Mouse (Mus musculus) CH12.LX (cell line): ENCODE measurements around the gene Mfsd7a. TPM values are rescaled to one million over a fixed set of nuclear protein-coding genes. Genes with fewer than 3 reads are reported as not detected.

Experiments
- DNase-seq: peaks from one replicate; pipeline ENCODE4 v3.0.0-alpha.2; 2013; ENCODE audit errors: extremely low read depth
- H3K27ac ChIP-seq: 2 replicates; pipeline ENCODE4 v1.5.1; 2012; ENCODE audit warnings: low read depth, mild to moderate bottlenecking, control low read depth, moderate library complexity; ENCODE audit not compliant: insufficient read depth
- H3K27me3 ChIP-seq: replicated peaks from 2 replicates; pipeline ENCODE3; 2012; ENCODE audit warnings: inconsistent platforms
- H3K36me3 ChIP-seq, 2 experiments: replicated peaks in 1 of 2; 2 replicates each; pipeline versions ENCODE3 to v1.6.1; 2012; ENCODE audit warnings: inconsistent platforms in 1 of 2, low read length in 1 of 2, mild to moderate bottlenecking in 1 of 2, mixed read lengths in 1 of 2, moderate library complexity in 1 of 2; ENCODE audit not compliant: control insufficient read depth in 1 of 2, insufficient read depth in 1 of 2
- H3K4me1 ChIP-seq, 2 experiments: 2 replicates each; pipeline ENCODE4 v1.6.1; 2012; ENCODE audit warnings: inconsistent platforms in 1 of 2, moderate library complexity in 1 of 2; ENCODE audit not compliant: insufficient read depth in 2 of 2, control insufficient read depth in 1 of 2
- H3K4me2 ChIP-seq: 2 replicates; pipeline ENCODE4 v1.6.1; 2012; ENCODE audit warnings: low read depth, mild to moderate bottlenecking, control low read depth; ENCODE audit not compliant: poor library complexity, insufficient read depth, severe bottlenecking
- H3K4me3 ChIP-seq, 3 experiments: fragments of 150-350 bp in 1 of 3; sonication (generic) in 1 of 3; replicated peaks in 1 of 3; 2 replicates each; pipeline versions ENCODE3 to v1.5.1; 2011 to 2012; ENCODE audit warnings: low read depth in 2 of 3, low read length in 2 of 3, mild to moderate bottlenecking in 2 of 3, moderate library complexity in 2 of 3, control low read depth in 1 of 3, improper control_type of control experiment in 1 of 3, inconsistent platforms in 1 of 3, mixed read lengths in 1 of 3; ENCODE audit not compliant: poor library complexity in 1 of 3
- H3K79me2 ChIP-seq: replicated peaks from 2 replicates; pipeline ENCODE4 v1.6.1; 2012; ENCODE audit warnings: mild to moderate bottlenecking, moderate library complexity; ENCODE audit not compliant: control insufficient read depth, poor library complexity, insufficient read depth, severe bottlenecking; ENCODE audit errors: extremely low read depth
- H3K9ac ChIP-seq: 2 replicates; pipeline ENCODE4 v1.6.1; 2012; ENCODE audit warnings: low read depth, mild to moderate bottlenecking, control low read depth, moderate library complexity; ENCODE audit not compliant: insufficient read depth
- H3K9me3 ChIP-seq: replicated peaks from 2 replicates; pipeline ENCODE3; 2012; ENCODE audit warnings: low read length, inconsistent platforms, mixed read lengths
- BHLHE40 ChIP-seq: IDR thresholded peaks from 2 replicates; pipeline ENCODE4 v1.6.1; 2011; ENCODE audit warnings: mild to moderate bottlenecking, low read depth, low read length, improper control_type of control experiment
- CHD1 ChIP-seq: IDR thresholded peaks from 2 replicates; pipeline ENCODE4 v1.6.1; 2012; ENCODE audit warnings: low read depth, low read length, improper control_type of control experiment, inconsistent platforms
- CTCF ChIP-seq, 2 experiments: IDR thresholded peaks in 1 of 2; conservative IDR thresholded peaks in 1 of 2; 2 replicates each; pipeline ENCODE4 v1.5.1; 2011 to 2012; ENCODE audit warnings: low read depth in 2 of 2, low read length in 2 of 2, improper control_type of control experiment in 1 of 2, inconsistent platforms in 1 of 2, mild to moderate bottlenecking in 1 of 2, moderate library complexity in 1 of 2
- IRF4 ChIP-seq: IDR thresholded peaks from 2 replicates; pipeline ENCODE4 v1.6.1; 2014; ENCODE audit warnings: low read depth, mild to moderate bottlenecking, inconsistent platforms, low read length, improper control_type of control experiment
- JUN ChIP-seq: IDR thresholded peaks from 2 replicates; pipeline ENCODE4 v1.6.1; 2011; ENCODE audit warnings: low read depth, mild to moderate bottlenecking, low read length, improper control_type of control experiment, moderate library complexity; ENCODE audit not compliant: insufficient read depth
- JUND ChIP-seq: conservative IDR thresholded peaks from 2 replicates; pipeline ENCODE4 v1.6.1; 2011; ENCODE audit warnings: low read depth, low read length, improper control_type of control experiment
- KAT2A ChIP-seq: IDR thresholded peaks from 2 replicates; pipeline ENCODE4 v1.6.1; 2012; ENCODE audit warnings: low read length, improper control_type of control experiment, inconsistent platforms; ENCODE audit not compliant: insufficient replicate concordance
- MEF2A ChIP-seq: IDR thresholded peaks from 2 replicates; pipeline ENCODE4 v1.6.1; 2014; ENCODE audit warnings: low read depth, mild to moderate bottlenecking, inconsistent platforms, low read length, improper control_type of control experiment, borderline replicate concordance
- MYC ChIP-seq: IDR thresholded peaks from 2 replicates; pipeline ENCODE4 v1.6.1; 2011; ENCODE audit warnings: low read depth, mild to moderate bottlenecking, improper control_type of control experiment, low read length
- NELFE ChIP-seq: IDR thresholded peaks from 2 replicates; pipeline ENCODE4 v1.6.1; 2011; ENCODE audit warnings: low read depth, low read length, improper control_type of control experiment
- POLR2AphosphoS2 ChIP-seq: IDR thresholded peaks from 2 replicates; pipeline ENCODE4 v1.6.1; 2011; ENCODE audit warnings: low read depth, low read length, improper control_type of control experiment
- RAD21 ChIP-seq: IDR thresholded peaks from 2 replicates; pipeline ENCODE4 v1.6.1; 2011; ENCODE audit warnings: low read depth, mild to moderate bottlenecking, low read length, improper control_type of control experiment, moderate library complexity
- SMC3 ChIP-seq: IDR thresholded peaks from 2 replicates; pipeline ENCODE4 v1.6.1; 2011; ENCODE audit warnings: low read depth, low read length, improper control_type of control experiment
- TCF12 ChIP-seq: IDR thresholded peaks from 2 replicates; pipeline ENCODE4 v1.6.1; 2014; ENCODE audit warnings: low read depth, mild to moderate bottlenecking, inconsistent platforms, low read length, improper control_type of control experiment
- USF1 ChIP-seq: IDR thresholded peaks from 2 replicates; pipeline ENCODE4 v1.6.1; 2014; ENCODE audit warnings: low read depth, mild to moderate bottlenecking, inconsistent platforms, low read length, improper control_type of control experiment
- ZC3H11A ChIP-seq: IDR thresholded peaks from 2 replicates; pipeline ENCODE4 v1.6.1; 2012; ENCODE audit warnings: low read depth, mild to moderate bottlenecking, inconsistent platforms, low read length, improper control_type of control experiment
- ZKSCAN1 ChIP-seq: IDR thresholded peaks from 2 replicates; pipeline ENCODE4 v1.6.1; 2012; ENCODE audit warnings: low read depth, inconsistent platforms, low read length, improper control_type of control experiment, borderline replicate concordance
- ZMIZ1 ChIP-seq: IDR thresholded peaks from 2 replicates; pipeline ENCODE4 v1.6.1; 2012; ENCODE audit warnings: low read depth, mild to moderate bottlenecking, inconsistent platforms, low read length, improper control_type of control experiment
- dilution Hi-C: fragments of 300-500 bp; cut with MboI; formaldehyde crosslinking; loops from 2 replicates; pipeline ENCODE4 v1.14.3; 2020; ENCODE audit warnings: low sequenced_read_pairs; ENCODE audit not compliant: extremely low pct_unique_long_range_greater_than_20kb, extremely low pct_ligation_motif_present
- in situ Hi-C: fragments of 300-500 bp; cut with MboI; formaldehyde crosslinking; loops from 3 replicates; pipeline ENCODE4 v1.14.3; 2019; ENCODE audit warnings: low sequenced_read_pairs, low pct_ligation_motif_present, low pct_unique_long_range_greater_than_20kb, mixed read lengths
- polyA plus RNA-seq: library from polyadenylated mRNA; unstranded; fragments of >175 nt; gene quantifications from 2 replicates; pipeline ENCODE4 v1.2.1, GENCODE M21; 2012; ENCODE audit warnings: low read depth; ENCODE audit not compliant: insufficient read length
- total RNA-seq, 2 experiments: library from RNA; depleted of rRNA; stranded (reverse); fragments of 300-350 nt in 1 of 2; fragments of >200 nt in 1 of 2; gene quantifications; 2 replicates each; pipeline ENCODE4 v1.2.3; 2012 to 2014

Gene Mfsd7a
- total and polyA plus RNA-seq, 3 experiments, result not detected

DNA sequence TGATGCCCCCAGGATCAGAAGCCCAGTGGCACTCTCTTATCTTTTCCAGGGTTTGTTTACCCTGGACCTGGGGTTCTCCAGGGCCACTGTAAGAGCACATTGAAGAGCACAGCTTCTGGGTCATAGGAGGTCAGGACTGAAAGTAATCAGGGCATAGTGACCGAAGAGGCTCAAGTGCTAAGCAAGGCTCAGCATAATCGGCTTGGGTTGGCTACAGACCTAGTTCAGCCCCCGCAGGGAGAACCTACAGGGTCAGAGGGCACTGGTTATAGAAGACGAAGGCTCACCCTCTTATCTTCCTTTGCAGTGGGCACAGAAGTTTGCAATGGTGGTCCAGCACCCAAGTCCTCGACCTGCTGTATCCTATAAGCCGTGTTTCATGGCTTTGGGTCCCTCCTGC is 17.5 kb downstream of the Mfsd7a start:
- no peak overlapping the region for H3K9ac ChIP-seq
- dilution Hi-C loops, result no loop called here

DNA sequence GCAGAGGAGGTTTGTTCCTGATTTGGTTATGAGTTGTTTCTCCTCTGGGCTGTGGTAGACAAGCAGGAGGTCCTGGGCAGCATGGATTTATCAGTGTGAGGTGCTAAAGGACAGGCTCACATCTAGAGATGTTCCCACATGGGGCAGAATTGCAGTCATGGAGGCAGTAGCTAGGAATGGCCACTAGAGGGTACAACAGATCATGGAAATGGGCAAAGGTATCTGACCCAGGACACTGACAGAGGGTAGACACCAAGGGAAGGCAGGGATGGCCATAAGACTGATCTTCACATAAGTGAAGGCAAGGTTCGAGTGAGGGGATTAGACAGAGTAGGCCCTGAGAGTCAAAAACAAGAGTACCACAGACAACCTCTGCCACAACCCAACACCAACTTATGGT is 21.5 kb downstream of the Mfsd7a start:
- peaks cover 25 to 64% of the 10 kb centered on the region in 2 experiments for H3K36me3 ChIP-seq
- in situ Hi-C loops, result loop anchor here (25.0 kb wide), 1 partner anchor 235 kb away; the partner anchor contains the start of genes Dgkq and Idua
- dilution Hi-C loops, result no loop called here

More for the DNA sequence above, 17.5 kb downstream of the Mfsd7a start:
- peaks cover 2% of the 10 kb centered on the region for H3K27me3 ChIP-seq
- H3K4me1 ChIP-seq, result peaks cover 0 to 17% of the 10 kb centered on the region in 2 experiments; a peak in 2 of 4 replicates
- H3K79me2 ChIP-seq, result peaks cover 10% of the 10 kb centered on the region
- H3K36me3 ChIP-seq, result peaks cover 25 to 66% of the 10 kb centered on the region in 2 experiments
- no peak for TF ChIP-seq POLR2AphosphoS2
- TF ChIP-seq JUND, result no peak
- TF ChIP-seq IRF4, result no peak
- TF ChIP-seq BHLHE40, result no peak
- no peak for TF ChIP-seq CHD1
- no peak for TF ChIP-seq CTCF (conservative IDR thresholded peaks at IDR 0.05 in 1 of 2, IDR thresholded peaks at IDR 0.05 in 1 of 2; ENCODE audit: low read depth in 2 of 2, low read length in 2 of 2)
- TF ChIP-seq JUN, result no peak
- H3K4me2 ChIP-seq, result no peak overlapping the region
- no peak overlapping the region for H3K27ac ChIP-seq
- in situ Hi-C loops, result loop anchor here (25.0 kb wide), 1 partner anchor 231 kb away; the partner anchor contains the start of genes Dgkq and Idua
- no peak overlapping the region for H3K4me3 ChIP-seq
- DNase-seq, result no peak
- no peaks in the 10 kb centered on the region for H3K9me3 ChIP-seq

DNA sequence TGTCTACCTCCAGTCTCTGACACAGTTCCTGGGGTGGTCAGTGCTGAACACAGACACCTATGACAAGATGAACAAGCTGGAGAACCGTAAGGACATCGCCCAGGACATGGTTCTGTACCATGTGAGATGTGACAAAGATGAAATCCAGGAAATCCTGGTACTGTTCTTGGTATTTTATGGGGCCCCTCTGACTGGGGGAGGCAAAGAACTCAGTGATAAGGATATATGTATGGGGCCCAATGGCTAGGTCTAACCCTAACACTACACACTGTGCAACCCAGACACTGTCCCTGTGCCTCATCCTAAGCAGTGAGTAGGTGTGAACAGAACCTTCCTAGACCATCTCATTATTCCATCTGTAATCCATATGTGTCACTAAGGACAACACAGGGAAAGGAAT is 25.3 kb downstream of the Mfsd7a start:
- no peak overlapping the region for H3K4me3 ChIP-seq
- TF ChIP-seq MEF2A (no peak), RAD21 (no peak), TCF12 (no peak), NELFE (no peak), MYC (no peak), ZMIZ1 (no peak)
- no peaks in the 10 kb centered on the region for H3K4me1 ChIP-seq
- H3K4me2 ChIP-seq, result no peak overlapping the region
- no peak overlapping the region for H3K9ac ChIP-seq
- in situ Hi-C loops (no loop called here), dilution Hi-C loops (no loop called here)
- no peaks in the 10 kb centered on the region for H3K27me3 ChIP-seq
- H3K36me3 ChIP-seq, result peaks cover 0 to 29% of the 10 kb centered on the region in 2 experiments
- no peak for DNase-seq
- H3K79me2 ChIP-seq, result no peaks in the 10 kb centered on the region
- no peaks in the 10 kb centered on the region for H3K9me3 ChIP-seq
- H3K27ac ChIP-seq, result no peak overlapping the region

More for the DNA sequence above, 21.5 kb downstream of the Mfsd7a start:
- no peak overlapping the region for H3K4me3 ChIP-seq
- H3K9ac ChIP-seq, result no peak overlapping the region
- peak; percentile 57 for DNase-seq
- no peak overlapping the region for H3K27ac ChIP-seq
- no peaks in the 10 kb centered on the region for H3K4me1 ChIP-seq
- H3K27me3 ChIP-seq, result no peaks in the 10 kb centered on the region
- no peaks in the 10 kb centered on the region for H3K79me2 ChIP-seq
- TF ChIP-seq USF1, result no peak
- peak; percentile 14; the same call in 1 of the 2 replicates for TF ChIP-seq JUND
- TF ChIP-seq NELFE, result peak; percentile 30; the same call in 1 of the 2 replicates
- peak; percentile 92 to 93 for TF ChIP-seq CTCF (conservative IDR thresholded peaks at IDR 0.05 in 1 of 2, IDR thresholded peaks at IDR 0.05 in 1 of 2; ENCODE audit: low read depth in 2 of 2, low read length in 2 of 2)
- TF ChIP-seq ZC3H11A, result peak; percentile 24; the same call in 1 of the 2 replicates
- no peak for TF ChIP-seq BHLHE40
- no peak for TF ChIP-seq ZKSCAN1
- TF ChIP-seq TCF12, result no peak
- TF ChIP-seq SMC3, result peak; percentile 84
- TF ChIP-seq RAD21, result peak; percentile 87
- TF ChIP-seq KAT2A, result no peak
- no peaks in the 10 kb centered on the region for H3K9me3 ChIP-seq
- H3K4me2 ChIP-seq, result no peak overlapping the region
